Mouse (Mus musculus) v-Abl transformed pro-B cells (cell line): ENCODE measurements at regions not wholly inside any gene's neighbourhood (a gene's known extent, or its start where the extent isn't known, plus 50 kb on each side); places are given as distances from the start of the nearest gene placed in this dataset.

Source experiments
- in situ Hi-C, 2 experiments: fragments of 400-800 bp; cut with MboI; formaldehyde crosslinking; loops; one replicate each; pipeline ENCODE4 v1.15.1; 2025; ENCODE audit not compliant: unreplicated experiment in 2 of 2

- in situ Hi-C loops, result loop anchor here in 1 of 2 experiments (25.0 kb wide), 1 partner anchor 715 kb away; no protein-coding TSS in a partner anchor
Measured at GRCm38 (mm10) chr19:21527391-21527790, 54.1 kb upstream of the Gda start.

- in situ Hi-C loops, result loop anchor here in 1 of 2 experiments (25.0 kb wide), 1 partner anchor 714 kb away; no protein-coding TSS in a partner anchor
Measured at GRCm38 (mm10) chr19:21525808-21526207, 52.6 kb upstream of the Gda start.
